In genomic region chr17:35048149-35048931, GRCm38 (mm10) we compare ENCODE assay signal across 8 mouse cellular contexts. TPM values are rescaled to one million over a fixed set of nuclear protein-coding genes. Genes with fewer than 3 reads are reported as not detected.
DNase-seq lines count a peak whose midpoint lies in the region; ATAC-seq lines count a peak whose summit lies in the region.

No protein-coding gene starts in this region.

- H3K36me3 ChIP-seq in heart, embryonic 12.5 days, result peaks cover 12% of the 10 kb centered on the region
- peaks cover 13% of the 10 kb centered on the region for H3K36me3 ChIP-seq in limb, embryonic 10.5 days

- 0 out of 2 replicates have a peak overlapping the region, but pooled peaks have one; percentile 17 for H3K4me3 ChIP-seq in heart, embryonic 12.5 days
- no peak overlapping the region for H3K4me3 ChIP-seq in limb, embryonic 10.5 days

- peak; percentile 43 for DNase-seq in embryo, embryonic 10 days (ENCODE audit: low spot score)
- no peak for DNase-seq in embryo, embryonic 11 days
- peak; percentile 79 for DNase-seq in CD4-positive helper T cell, adult 2 months (ENCODE audit: low read depth, low spot score)
- DNase-seq in limb, embryonic 10.5 days (ENCODE audit: low spot score), result no peak
- DNase-seq in right cerebral cortex, postnatal 14 days, result no peak
- no peak for DNase-seq in right cerebral cortex, adult 18-20 months

- peak overlapping the region; percentile 49; the same call in 1 of the 2 replicates for H3K9ac ChIP-seq in heart, embryonic 12.5 days

- no peaks in the 10 kb centered on the region for H3K27me3 ChIP-seq in heart, embryonic 12.5 days (replicated peaks)
- no peaks in the 10 kb centered on the region for H3K27me3 ChIP-seq in limb, embryonic 10.5 days (ENCODE audit: low read depth, poor library complexity, severe bottlenecking)

- peak overlapping the region; percentile 88 for H3K4me2 ChIP-seq in heart, embryonic 12.5 days

- peak overlapping the region; percentile 99 for H3K27ac ChIP-seq in heart, embryonic 12.5 days (ENCODE audit: poor library complexity, severe bottlenecking)
- H3K27ac ChIP-seq in limb, embryonic 10.5 days, result peak overlapping the region; percentile 97

- H3K4me1 ChIP-seq in heart, embryonic 12.5 days (replicated peaks), result peaks cover 62% of the 10 kb centered on the region
- peaks cover 81% of the 10 kb centered on the region for H3K4me1 ChIP-seq in limb, embryonic 10.5 days

- no peaks in the 10 kb centered on the region for H3K9me3 ChIP-seq in heart, embryonic 12.5 days (replicated peaks)
- H3K9me3 ChIP-seq in limb, embryonic 10.5 days (replicated peaks), result no peaks in the 10 kb centered on the region

- WGBS in heart, embryonic 12.5 days, result 20% methylated on average over 11 of the region's 11 CpGs
- WGBS in limb, embryonic 10.5 days, result 41% methylated on average over 11 of the region's 11 CpGs

- ATAC-seq in heart, embryonic 12.5 days (ENCODE audit: insufficient number of reproducible peaks, low FRiP score), result no peak
- peak; percentile 18; the same call in 1 of the 2 replicates for ATAC-seq in neutrophil, adult 5-6 weeks (ENCODE audit: extremely low read depth, insufficient number of reproducible peaks, low FRiP score, poor library complexity, severe bottlenecking)

RNA-seq across cellular contexts. Expression of gene Clic1, which starts 1.4 kb away (rescaled TPM):
- polyA plus RNA-seq in heart, embryonic 12.5 days (2016; fragmentation: Nextera tagmentation; extraction: Ambion mirVana), result 349 and 354 TPM in 2 replicates
- 174 and 186 TPM in 2 replicates for polyA plus RNA-seq in limb, embryonic 10.5 days (2016; fragmentation: Nextera tagmentation; extraction: Ambion mirVana)
- 394 and 439 TPM in 2 replicates for total RNA-seq in neutrophil, adult 5-6 weeks (2017)

RNA-seq across cellular contexts. Expression of gene Msh5, which starts 1.8 kb away (rescaled TPM):
- 3.5 and 4.9 TPM in 2 replicates for polyA plus RNA-seq in heart, embryonic 12.5 days (2016; fragmentation: Nextera tagmentation; extraction: Ambion mirVana)
- 5.2 and 5.4 TPM in 2 replicates for polyA plus RNA-seq in limb, embryonic 10.5 days (2016; fragmentation: Nextera tagmentation; extraction: Ambion mirVana)
- 4.7 and 7.0 TPM in 2 replicates for total RNA-seq in neutrophil, adult 5-6 weeks (2017)

RNA-seq across cellular contexts. Expression of gene Ddah2, which starts 10.5 kb away (rescaled TPM):
- 192 and 205 TPM in 2 replicates for polyA plus RNA-seq in heart, embryonic 12.5 days (2016; fragmentation: Nextera tagmentation; extraction: Ambion mirVana)
- 453 and 568 TPM in 2 replicates for polyA plus RNA-seq in limb, embryonic 10.5 days (2016; fragmentation: Nextera tagmentation; extraction: Ambion mirVana)
- 4.5 and 8.1 TPM in 2 replicates for total RNA-seq in neutrophil, adult 5-6 weeks (2017)

RNA-seq across cellular contexts. Expression of gene Ly6g6c, which starts 16.8 kb away (rescaled TPM):
- polyA plus RNA-seq in heart, embryonic 12.5 days (2016; fragmentation: Nextera tagmentation; extraction: Ambion mirVana), result 0.27 TPM in 1 of 2 replicates, not detected in the other
- polyA plus RNA-seq in limb, embryonic 10.5 days (2016; fragmentation: Nextera tagmentation; extraction: Ambion mirVana), result not detected in 2 replicates
- 0.49 TPM in 1 of 2 replicates, not detected in the other for total RNA-seq in neutrophil, adult 5-6 weeks (2017)

RNA-seq across cellular contexts. Expression of gene Mpig6b, which starts 17.6 kb away (rescaled TPM):
- 1.2 and 2.0 TPM in 2 replicates for polyA plus RNA-seq in heart, embryonic 12.5 days (2016; fragmentation: Nextera tagmentation; extraction: Ambion mirVana)
- 0.36 and 0.46 TPM in 2 replicates for polyA plus RNA-seq in limb, embryonic 10.5 days (2016; fragmentation: Nextera tagmentation; extraction: Ambion mirVana)
- total RNA-seq in neutrophil, adult 5-6 weeks (2017), result 1.5 and 2.1 TPM in 2 replicates

Comparison
In these comparisons a context has a peak if more than half of its experiments do, and no peak if none do; other contexts are left out.
1. DNase-seq: peak in embryo, embryonic 10 days (single experiment) and CD4-positive helper T cell, adult 2 months (single experiment); none in embryo, embryonic 11 days (single experiment), limb, embryonic 10.5 days (single experiment), right cerebral cortex, postnatal 14 days (single experiment) and right cerebral cortex, adult 18-20 months (single experiment).